Mouse (Mus musculus) midbrain, embryonic 16.5 days (tissue): Measurements from ENCODE around the gene Lypla2. TPM values are rescaled to one million over a fixed set of nuclear protein-coding genes. Genes with fewer than 3 reads are reported as not detected.

Source experiments
- ATAC-seq: fragments of 200-750 bp; cut with Nextera tagmentation; 2 replicates; pipeline ENCODE4 v1.8.0; 2017; ENCODE audit warnings: moderate TSS enrichment
- H3K27ac ChIP-seq: fragments of 300-500 bp; sonication (generic); 2 replicates; pipeline ENCODE4 v1.5.1; 2014; ENCODE audit warnings: mild to moderate bottlenecking, low read length, mixed read lengths
- H3K27me3 ChIP-seq: fragments of 300-500 bp; sonication (generic); 2 replicates; pipeline ENCODE4 v1.6.1; 2014; ENCODE audit warnings: low read depth, low read length, mixed read lengths; ENCODE audit not compliant: control insufficient read depth, insufficient read depth
- H3K36me3 ChIP-seq: fragments of 300-500 bp; sonication (generic); 2 replicates; pipeline ENCODE4 v1.6.1; 2014; ENCODE audit warnings: mild to moderate bottlenecking, low read length, moderate library complexity, mixed read lengths; ENCODE audit not compliant: control insufficient read depth, insufficient read depth
- H3K4me1 ChIP-seq: fragments of 300-500 bp; sonication (generic); 2 replicates; pipeline ENCODE4 v1.6.1; 2014; ENCODE audit warnings: mild to moderate bottlenecking, low read length, mixed read lengths; ENCODE audit not compliant: control insufficient read depth, insufficient read depth
- H3K4me2 ChIP-seq: fragments of 300-500 bp; sonication (generic); 2 replicates; pipeline ENCODE4 v1.6.1; 2014; ENCODE audit warnings: mild to moderate bottlenecking, low read length, mixed read lengths
- H3K4me3 ChIP-seq: fragments of 300-500 bp; sonication (generic); 2 replicates; pipeline ENCODE4 v1.5.1; 2014; ENCODE audit warnings: low read depth, mild to moderate bottlenecking, low read length, moderate library complexity, mixed read lengths
- H3K9ac ChIP-seq: fragments of 300-500 bp; sonication (generic); 2 replicates; pipeline ENCODE4 v1.6.1; 2014; ENCODE audit warnings: low read depth, low read length, mixed read lengths
- H3K9me3 ChIP-seq: fragments of 300-500 bp; sonication (generic); replicated peaks from 2 replicates; pipeline ENCODE4 v1.6.1; 2014; ENCODE audit warnings: mild to moderate bottlenecking, low read length, mixed read lengths; ENCODE audit not compliant: control insufficient read depth, poor library complexity, severe bottlenecking
- WGBS: fragments of 180-500 bp; shearing (Covaris S2); extraction: QIAGEN DNeasy Blood & Tissue Kit; methylation state at CpG from one replicate; pipeline ENCODE4 v1.1.7; 2014; 5-methylcytosine and 5-hydroxymethylcytosine counted together
- polyA plus RNA-seq: library from polyadenylated mRNA; unstranded; fragments of >200 nt; fragmentation: Nextera tagmentation; extraction: Ambion mirVana; gene quantifications from 2 replicates; pipeline ENCODE4 v1.2.1, GENCODE M21; 2015

Lypla2 gene
- polyA plus RNA-seq, 1 experiment from 2014 or later = 230 TPM

DNA sequence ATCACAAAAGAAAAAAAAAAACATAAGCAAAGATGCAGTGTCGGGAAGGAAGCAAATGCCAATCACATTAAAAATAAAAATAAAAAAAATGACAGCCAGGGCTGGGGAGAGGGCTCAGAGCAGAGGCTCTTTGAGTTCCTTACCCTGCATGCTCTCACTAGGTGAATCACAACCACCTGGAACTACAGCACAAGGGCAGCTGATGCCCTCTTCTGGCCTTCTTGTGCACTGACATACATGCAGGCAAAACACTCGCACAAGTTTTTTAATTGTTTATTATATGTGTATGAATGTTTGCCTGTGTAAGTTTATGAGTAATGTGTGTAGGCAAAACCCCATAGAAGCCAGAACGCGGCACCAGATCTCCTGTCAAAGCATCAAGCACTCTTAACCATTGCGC is 40.6 kb downstream of the Lypla2 start:
- 65% methylated on average over 5 of the region's 5 CpGs for WGBS
- Histone ChIP-seq H3K36me3 (peaks cover 8% of the 10 kb centered on the region; the same call in 1 of the 2 replicates), H3K27me3 (no peaks in the 10 kb centered on the region), H3K4me2 (no peak overlapping the region), H3K9me3 (no peaks in the 10 kb centered on the region), H3K27ac (no peak overlapping the region), H3K9ac (no peak overlapping the region), H3K4me3 (no peak overlapping the region), H3K4me1 (no peaks in the 10 kb centered on the region)
- no peak for ATAC-seq

DNA sequence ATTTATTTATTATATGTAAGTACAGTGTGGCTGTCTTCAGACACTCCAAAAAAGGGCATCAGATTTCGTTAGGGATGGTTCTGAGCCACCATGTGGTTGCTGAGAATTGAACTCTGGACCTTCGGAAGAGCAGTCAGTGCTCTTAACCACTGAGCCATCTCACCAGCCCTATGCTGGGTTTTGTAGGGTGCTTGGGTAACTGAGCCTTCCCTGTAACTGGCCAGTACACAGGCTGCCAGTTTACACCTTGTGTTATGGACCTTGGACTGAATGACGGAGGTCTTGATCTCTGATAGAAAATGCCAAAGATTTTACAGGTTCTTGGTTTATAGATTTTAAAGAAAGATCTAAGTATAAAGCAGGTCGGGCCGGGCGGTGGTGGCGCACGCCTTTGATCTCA is 42.2 kb downstream of the Lypla2 start:
- WGBS = 95% methylated on average over 8 of the region's 8 CpGs
- no peak overlapping the region for H3K4me2 ChIP-seq
- no peak overlapping the region for H3K27ac ChIP-seq
- no peaks in the 10 kb centered on the region for H3K27me3 ChIP-seq
- no peak overlapping the region for H3K9ac ChIP-seq
- peaks cover 14% of the 10 kb centered on the region; the same call in 1 of the 2 replicates for H3K36me3 ChIP-seq
- no peak for ATAC-seq
- no peak overlapping the region for H3K4me3 ChIP-seq
- no peaks in the 10 kb centered on the region for H3K4me1 ChIP-seq
- H3K9me3 ChIP-seq = no peaks in the 10 kb centered on the region

- H3K4me1 ChIP-seq = no peaks in the 10 kb centered on the region
- H3K4me2 ChIP-seq = no peak overlapping the region
- no peak overlapping the region for H3K9ac ChIP-seq
- no peaks in the 10 kb centered on the region for H3K9me3 ChIP-seq
- no peaks in the 10 kb centered on the region for H3K27me3 ChIP-seq
- H3K27ac ChIP-seq = no peak overlapping the region
- H3K36me3 ChIP-seq = peaks cover 14% of the 10 kb centered on the region; the same call in 1 of the 2 replicates
- ATAC-seq = no peak
- no peak overlapping the region for H3K4me3 ChIP-seq
- WGBS = 94% methylated on average over 9 of the region's 9 CpGs
Observed at GRCm38 (mm10) chr4:135929828-135930227, 42.6 kb downstream of the Lypla2 start.

DNA sequence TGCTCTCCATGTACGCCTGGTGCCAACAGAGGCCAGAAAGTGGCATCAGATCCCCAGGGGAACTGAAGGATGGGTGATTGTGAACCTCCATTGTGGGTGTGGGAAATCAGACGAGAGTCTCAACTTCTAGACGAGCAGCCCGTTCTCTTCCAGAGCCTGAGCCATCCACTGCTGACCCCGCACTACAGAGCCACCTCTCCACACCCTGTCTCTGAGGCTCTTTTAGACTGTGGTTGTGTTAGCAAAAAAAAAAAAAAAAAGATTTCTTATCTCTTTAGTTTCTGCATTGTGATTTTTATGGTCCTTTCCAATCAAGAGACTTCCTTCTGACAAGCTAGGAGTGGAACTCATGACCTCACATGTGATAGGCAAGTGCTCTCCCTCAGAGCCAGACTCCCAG is 43.0 kb downstream of the Lypla2 start:
- WGBS = 89% methylated on average over 5 of the region's 5 CpGs
- Histone ChIP-seq H3K36me3 (peaks cover 10% of the 10 kb centered on the region; the same call in 1 of the 2 replicates), H3K27me3 (no peaks in the 10 kb centered on the region)

GRCm38 (mm10) chr4:135928376-135928775 is 44.0 kb downstream of the Lypla2 start:
- no peak overlapping the region for H3K4me3 ChIP-seq
- no peak overlapping the region for H3K27ac ChIP-seq
- 87% methylated on average over 9 of the region's 9 CpGs for WGBS
- H3K9me3 ChIP-seq = no peaks in the 10 kb centered on the region
- H3K36me3 ChIP-seq = peaks cover 7% of the 10 kb centered on the region; the same call in 1 of the 2 replicates
- no peak overlapping the region for H3K9ac ChIP-seq
- no peak for ATAC-seq
- H3K4me2 ChIP-seq = no peak overlapping the region
- H3K27me3 ChIP-seq = no peaks in the 10 kb centered on the region
- no peaks in the 10 kb centered on the region for H3K4me1 ChIP-seq

More for the DNA sequence above, 43.0 kb downstream of the Lypla2 start:
- no peak overlapping the region for H3K4me2 ChIP-seq
- no peak for ATAC-seq
- H3K27ac ChIP-seq = no peak overlapping the region
- H3K9me3 ChIP-seq = no peaks in the 10 kb centered on the region
- no peak overlapping the region for H3K9ac ChIP-seq
- H3K4me3 ChIP-seq = no peak overlapping the region
- no peaks in the 10 kb centered on the region for H3K4me1 ChIP-seq

DNA sequence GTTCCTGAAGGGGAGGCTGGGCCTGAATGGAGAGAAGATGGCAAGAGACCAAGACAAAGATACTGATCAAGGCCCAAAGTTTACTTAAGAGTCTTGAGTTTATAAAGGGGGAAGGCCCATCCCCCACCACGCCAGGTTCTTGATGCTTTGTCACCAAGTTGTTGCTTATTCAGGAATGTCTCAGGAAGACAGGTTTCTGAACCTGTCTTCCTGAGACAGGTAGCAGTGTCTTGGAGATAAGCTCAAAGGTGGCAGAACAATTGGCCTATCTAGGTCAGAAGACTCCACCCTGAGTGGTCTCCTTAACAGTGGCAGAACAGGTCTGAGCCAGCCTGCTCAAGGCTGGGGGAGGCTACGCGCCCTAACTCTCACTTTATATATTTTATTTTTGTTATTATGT is 45.6 kb downstream of the Lypla2 start:
- 88% methylated on average over 3 of the region's 3 CpGs for WGBS
- Histone ChIP-seq H3K4me1 (peaks cover 2% of the 10 kb centered on the region), H3K27ac (no peak overlapping the region), H3K27me3 (no peaks in the 10 kb centered on the region), H3K4me3 (no peak overlapping the region), H3K9me3 (no peaks in the 10 kb centered on the region), H3K4me2 (no peak overlapping the region), H3K36me3 (peaks cover 5% of the 10 kb centered on the region; the same call in 1 of the 2 replicates), H3K9ac (no peak overlapping the region)
- no peak for ATAC-seq

- ATAC-seq = no peak
- Histone ChIP-seq H3K27me3 (no peaks in the 10 kb centered on the region), H3K36me3 (peaks cover 5% of the 10 kb centered on the region; the same call in 1 of the 2 replicates), H3K27ac (no peak overlapping the region), H3K4me1 (peaks cover 8% of the 10 kb centered on the region), H3K4me3 (no peak overlapping the region), H3K9ac (no peak overlapping the region), H3K4me2 (no peak overlapping the region), H3K9me3 (no peaks in the 10 kb centered on the region)
- WGBS = 88% methylated on average over 10 of the region's 10 CpGs
Observed at GRCm38 (mm10) chr4:135926195-135926808, 46.1 kb downstream of the Lypla2 start.

GRCm38 (mm10) chr4:135925341-135925740 is 47.1 kb downstream of the Lypla2 start:
- Histone ChIP-seq H3K9ac (no peak overlapping the region), H3K4me3 (no peak overlapping the region), H3K4me2 (no peak overlapping the region), H3K27ac (no peak overlapping the region), H3K4me1 (peaks cover 8% of the 10 kb centered on the region), H3K9me3 (no peaks in the 10 kb centered on the region), H3K36me3 (peaks cover 5% of the 10 kb centered on the region; the same call in 1 of the 2 replicates), H3K27me3 (no peaks in the 10 kb centered on the region)
- 96% methylated on average over 5 of the region's 5 CpGs for WGBS
- ATAC-seq = no peak

- no peaks in the 10 kb centered on the region for H3K9me3 ChIP-seq
- peaks cover 8% of the 10 kb centered on the region for H3K4me1 ChIP-seq
- ATAC-seq = no peak
- no peak overlapping the region for H3K27ac ChIP-seq
- 92% methylated on average over 2 of the region's 2 CpGs for WGBS
- no peak overlapping the region for H3K9ac ChIP-seq
- H3K4me3 ChIP-seq = no peak overlapping the region
- no peaks in the 10 kb centered on the region for H3K27me3 ChIP-seq
- H3K36me3 ChIP-seq = peaks cover 5% of the 10 kb centered on the region; the same call in 1 of the 2 replicates
- no peak overlapping the region for H3K4me2 ChIP-seq
Observed at GRCm38 (mm10) chr4:135924418-135924817, 48.0 kb downstream of the Lypla2 start.
